Mouse (Mus musculus) kidney, embryonic 15.5 days (tissue): ENCODE measurements at regions not wholly inside any gene's neighbourhood (a gene's known extent, or its start where the extent isn't known, plus 50 kb on each side); places are given as distances from the start of the nearest gene placed in this dataset.

ENCODE experiments used
- ATAC-seq: fragments of 200-750 bp; cut with Nextera tagmentation; replicated peaks from 2 replicates; pipeline ENCODE4 v1.8.0; 2017; ENCODE audit warnings: moderate TSS enrichment; ENCODE audit not compliant: low FRiP score
- H3K27ac ChIP-seq: fragments of 300-500 bp; sonication (generic); 2 replicates; pipeline ENCODE4 v1.5.1; 2015; ENCODE audit warnings: mild to moderate bottlenecking, inconsistent platforms
- H3K27me3 ChIP-seq: fragments of 300-500 bp; sonication (generic); 2 replicates; pipeline ENCODE4 v1.6.1; 2015; ENCODE audit warnings: inconsistent platforms
- H3K36me3 ChIP-seq: fragments of 300-500 bp; sonication (generic); 2 replicates; pipeline ENCODE4 v1.6.1; 2015; ENCODE audit warnings: inconsistent platforms
- H3K4me1 ChIP-seq: fragments of 300-500 bp; sonication (generic); 2 replicates; pipeline ENCODE4 v1.6.1; 2015; ENCODE audit warnings: inconsistent platforms
- H3K4me2 ChIP-seq: fragments of 300-500 bp; sonication (generic); 2 replicates; pipeline ENCODE4 v1.6.1; 2015; ENCODE audit warnings: moderate library complexity, mild to moderate bottlenecking, inconsistent platforms
- H3K4me3 ChIP-seq: fragments of 300-500 bp; sonication (generic); replicated peaks from 2 replicates; pipeline ENCODE4 v1.5.1; 2015; ENCODE audit warnings: mild to moderate bottlenecking, inconsistent platforms
- H3K9ac ChIP-seq: fragments of 300-500 bp; sonication (generic); 2 replicates; pipeline ENCODE4 v1.6.1; 2015; ENCODE audit warnings: mild to moderate bottlenecking, inconsistent platforms
- H3K9me3 ChIP-seq: fragments of 300-500 bp; sonication (generic); replicated peaks from 2 replicates; pipeline ENCODE4 v1.6.1; 2016; ENCODE audit warnings: inconsistent platforms
- WGBS: fragments of 180-500 bp; shearing (Covaris S2); methylation state at CpG from one replicate; pipeline ENCODE4 v1.1.7; 2015; ENCODE audit warnings: mixed read lengths; 5-methylcytosine and 5-hydroxymethylcytosine counted together

GRCm38 (mm10) chr9:94378291-94378690 is 159.6 kb downstream of the 1190002N15Rik start:
- H3K9me3 ChIP-seq: no peaks in the 10 kb centered on the region
- H3K4me1 ChIP-seq: no peaks in the 10 kb centered on the region
- H3K27me3 ChIP-seq: no peaks in the 10 kb centered on the region
- ATAC-seq: no peak
- H3K4me2 ChIP-seq: no peak overlapping the region
- H3K4me3 ChIP-seq: no peak overlapping the region
- no peak overlapping the region for H3K27ac ChIP-seq
- H3K9ac ChIP-seq: no peak overlapping the region
- 70% methylated on average over 6 of the region's 6 CpGs for WGBS
- no peaks in the 10 kb centered on the region for H3K36me3 ChIP-seq

DNA sequence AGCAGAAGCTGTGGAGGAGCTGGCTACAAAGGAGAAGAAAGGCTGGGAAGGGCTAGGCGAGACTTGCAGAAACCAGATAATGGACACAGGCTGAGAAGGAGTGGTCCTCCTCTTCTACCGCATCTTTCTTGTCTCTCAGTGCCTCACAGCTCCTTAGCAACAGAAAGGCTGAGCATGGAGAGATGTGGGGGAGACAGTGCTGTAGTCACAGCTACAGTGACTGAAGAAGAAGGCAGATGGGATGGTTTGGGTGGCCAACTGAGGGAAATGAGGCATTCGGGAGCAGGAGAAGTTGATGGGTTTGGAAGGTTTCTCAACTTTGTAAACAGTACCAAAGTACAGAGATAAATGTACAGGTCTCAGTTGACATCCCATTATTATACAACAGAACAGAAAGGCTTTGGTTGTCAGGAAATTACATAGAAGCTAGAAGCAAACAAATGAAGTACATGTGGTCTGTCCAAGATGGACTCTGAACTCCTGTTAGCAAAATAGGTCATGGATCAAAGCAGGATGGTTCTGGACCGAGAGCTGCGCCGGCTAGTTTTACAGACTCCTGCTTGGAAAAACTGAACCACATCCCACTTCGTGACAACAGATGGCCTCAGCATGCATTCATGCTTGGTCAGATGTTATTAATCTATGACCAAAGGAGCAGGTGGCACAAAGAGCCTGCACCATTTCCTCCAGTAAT is 160.4 kb downstream of the 1190002N15Rik start:
- Histone ChIP-seq H3K4me3 (no peak overlapping the region), H3K27ac (no peak overlapping the region), H3K36me3 (no peaks in the 10 kb centered on the region), H3K27me3 (no peaks in the 10 kb centered on the region), H3K9ac (no peak overlapping the region), H3K4me2 (no peak overlapping the region), H3K4me1 (no peaks in the 10 kb centered on the region), H3K9me3 (no peaks in the 10 kb centered on the region)
- WGBS: 74% methylated on average over 7 of the region's 7 CpGs
- no peak for ATAC-seq

GRCm38 (mm10) chr9:94370976-94371375 is 166.9 kb downstream of the 1190002N15Rik start:
- Histone ChIP-seq H3K4me1 (no peaks in the 10 kb centered on the region), H3K27ac (no peak overlapping the region), H3K9me3 (no peaks in the 10 kb centered on the region), H3K9ac (no peak overlapping the region), H3K36me3 (no peaks in the 10 kb centered on the region), H3K4me3 (no peak overlapping the region), H3K27me3 (no peaks in the 10 kb centered on the region), H3K4me2 (no peak overlapping the region)
- ATAC-seq: no peak
- 78% methylated on average over 2 of the region's 2 CpGs for WGBS

DNA sequence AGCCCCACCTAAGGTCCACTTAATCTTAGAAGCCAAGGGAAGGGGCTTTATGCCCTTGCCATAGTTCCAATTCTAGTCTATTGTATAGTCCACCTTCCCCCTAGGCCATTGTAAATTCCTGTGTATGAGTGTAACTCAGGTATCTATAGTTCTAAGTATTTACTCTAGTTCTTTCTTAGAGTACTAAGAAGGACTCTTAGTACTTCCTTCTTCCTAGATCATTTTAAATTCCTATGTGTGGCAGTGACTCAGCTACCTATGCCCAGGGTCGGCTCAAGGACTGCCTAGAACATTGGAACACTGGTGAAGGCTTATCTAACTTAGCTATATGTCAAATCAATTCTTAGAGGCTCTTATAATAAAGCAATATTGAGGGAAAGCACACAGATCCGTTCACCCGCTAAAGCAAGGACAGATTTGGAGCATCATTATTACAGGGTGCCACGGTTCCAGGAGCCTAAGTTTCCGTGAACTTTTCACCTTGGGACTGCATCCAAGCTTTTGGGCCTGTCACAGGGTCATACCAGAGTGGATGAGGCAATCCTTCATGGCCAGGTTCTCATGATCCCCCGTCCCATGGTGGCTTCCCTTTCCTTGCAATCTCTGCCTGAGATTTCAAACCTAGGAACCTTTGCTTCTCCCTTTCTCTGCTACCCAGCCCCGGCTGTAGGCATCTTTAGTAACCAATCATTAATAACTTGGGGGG is 169.5 kb downstream of the 1190002N15Rik start:
- Histone ChIP-seq H3K9ac (no peak overlapping the region), H3K4me3 (no peak overlapping the region), H3K36me3 (no peaks in the 10 kb centered on the region), H3K4me2 (no peak overlapping the region), H3K4me1 (no peaks in the 10 kb centered on the region), H3K9me3 (no peaks in the 10 kb centered on the region), H3K27ac (no peak overlapping the region), H3K27me3 (no peaks in the 10 kb centered on the region)
- ATAC-seq: no peak
- WGBS: 76% methylated on average over 7 of the region's 7 CpGs

DNA sequence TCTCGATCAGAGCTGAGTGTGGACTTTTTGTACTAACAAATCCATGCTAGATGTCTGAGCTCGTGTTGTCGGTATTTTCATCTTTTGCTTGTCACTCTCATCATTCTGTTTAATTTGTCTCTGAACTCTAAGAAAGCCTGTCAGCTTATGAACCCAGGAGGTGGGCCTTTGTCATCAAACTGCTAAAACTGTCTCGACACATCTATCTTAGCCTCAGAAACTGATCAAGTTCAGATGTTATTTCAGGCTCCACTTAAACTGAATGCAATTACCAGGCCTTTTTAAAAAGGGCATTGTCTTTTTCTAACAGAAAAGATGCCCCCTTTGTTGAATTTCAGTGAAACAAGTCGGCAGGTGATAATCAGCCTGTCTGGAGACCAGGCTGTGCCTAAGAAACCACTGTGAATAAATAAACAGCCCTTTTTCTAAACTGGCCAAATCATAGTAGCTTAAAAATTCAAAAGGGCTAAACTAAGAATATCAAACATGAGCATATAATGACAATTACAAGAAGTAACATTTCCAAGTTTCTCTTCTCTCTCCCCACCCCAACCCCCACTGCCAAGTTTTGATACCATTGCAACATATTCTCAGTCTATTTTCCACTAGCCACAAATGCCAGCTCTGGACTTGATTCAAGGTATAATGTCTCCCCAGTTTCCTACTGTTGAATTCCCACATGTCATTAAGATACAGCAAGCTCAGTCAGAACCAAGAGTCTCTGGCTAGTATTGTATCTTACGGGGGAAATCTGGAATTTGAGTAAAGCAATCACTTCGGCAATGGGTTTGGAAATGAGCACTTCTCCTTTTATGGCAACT is 175.8 kb downstream of the 1190002N15Rik start:
- Histone ChIP-seq H3K4me3 (no peak overlapping the region), H3K4me2 (no peak overlapping the region), H3K27ac (no peak overlapping the region), H3K36me3 (no peaks in the 10 kb centered on the region), H3K9ac (no peak overlapping the region), H3K4me1 (no peaks in the 10 kb centered on the region), H3K9me3 (no peaks in the 10 kb centered on the region), H3K27me3 (no peaks in the 10 kb centered on the region)
- no peak for ATAC-seq
- 72% methylated on average over 7 of the region's 7 CpGs for WGBS

DNA sequence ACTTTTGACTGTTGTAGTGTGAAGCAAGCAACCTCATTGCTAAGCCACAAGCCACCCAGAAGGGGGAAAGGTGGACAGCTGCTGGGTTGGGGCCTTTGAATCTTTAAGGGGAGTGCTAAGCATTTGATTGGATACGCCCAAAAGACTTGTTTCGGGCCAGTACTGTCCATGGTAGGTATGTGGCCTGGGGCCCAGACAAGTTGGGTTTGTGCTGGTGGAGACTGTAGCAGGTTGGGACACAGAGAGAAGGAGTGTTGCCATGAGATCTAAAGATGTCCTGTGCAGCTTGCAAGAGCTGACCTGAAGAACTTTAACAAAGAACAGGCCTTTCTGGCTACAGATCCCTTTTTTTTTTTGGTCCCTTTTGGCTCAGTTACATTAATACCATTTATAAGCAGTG is 176.9 kb downstream of the 1190002N15Rik start:
- Histone ChIP-seq H3K27me3 (no peaks in the 10 kb centered on the region), H3K4me2 (no peak overlapping the region), H3K9me3 (no peaks in the 10 kb centered on the region), H3K4me3 (no peak overlapping the region), H3K27ac (no peak overlapping the region), H3K4me1 (no peaks in the 10 kb centered on the region), H3K36me3 (no peaks in the 10 kb centered on the region), H3K9ac (no peak overlapping the region)
- WGBS: 92% methylated on average over 2 of the region's 2 CpGs
- ATAC-seq: no peak

DNA sequence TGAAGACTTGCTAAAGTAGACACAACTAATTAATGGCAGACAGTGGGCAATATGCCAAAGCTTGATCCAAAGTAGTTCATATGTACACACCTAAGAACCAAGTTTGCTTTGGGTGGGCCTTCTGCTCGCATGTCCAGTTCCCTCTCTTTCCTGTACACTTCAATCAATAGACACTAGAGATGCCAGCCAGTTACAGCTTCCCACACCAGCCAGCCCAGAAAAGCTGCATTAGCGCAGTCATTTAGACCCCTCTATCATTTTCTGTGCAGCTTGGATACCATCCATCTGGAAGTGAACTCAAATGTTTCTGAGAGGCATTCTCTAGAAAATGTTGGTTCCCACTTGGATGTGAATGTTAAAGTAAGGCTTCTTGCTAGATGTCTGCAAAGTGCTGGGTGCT is 179.7 kb downstream of the 1190002N15Rik start:
- no peaks in the 10 kb centered on the region for H3K9me3 ChIP-seq
- H3K4me3 ChIP-seq: no peak overlapping the region
- H3K4me2 ChIP-seq: no peak overlapping the region
- 84% methylated on average over 2 of the region's 2 CpGs for WGBS
- H3K36me3 ChIP-seq: no peaks in the 10 kb centered on the region
- no peaks in the 10 kb centered on the region for H3K4me1 ChIP-seq
- no peak for ATAC-seq
- no peak overlapping the region for H3K9ac ChIP-seq
- no peaks in the 10 kb centered on the region for H3K27me3 ChIP-seq
- no peak overlapping the region for H3K27ac ChIP-seq

- no peak overlapping the region for H3K27ac ChIP-seq
- no peak for ATAC-seq
- no peaks in the 10 kb centered on the region for H3K36me3 ChIP-seq
- no peaks in the 10 kb centered on the region for H3K4me1 ChIP-seq
- no peaks in the 10 kb centered on the region for H3K9me3 ChIP-seq
- no peak overlapping the region for H3K9ac ChIP-seq
- no peak overlapping the region for H3K4me3 ChIP-seq
- WGBS: 86% methylated on average over 4 of the region's 4 CpGs
- no peaks in the 10 kb centered on the region for H3K27me3 ChIP-seq
- H3K4me2 ChIP-seq: no peak overlapping the region
Observed at GRCm38 (mm10) chr9:94342011-94342410, 195.9 kb downstream of the 1190002N15Rik start.

GRCm38 (mm10) chr9:94341531-94341930 is 196.3 kb downstream of the 1190002N15Rik start:
- ATAC-seq: no peak
- Histone ChIP-seq H3K4me1 (no peaks in the 10 kb centered on the region), H3K27me3 (no peaks in the 10 kb centered on the region), H3K4me2 (no peak overlapping the region), H3K9me3 (no peaks in the 10 kb centered on the region), H3K4me3 (no peak overlapping the region), H3K27ac (no peak overlapping the region), H3K36me3 (no peaks in the 10 kb centered on the region), H3K9ac (no peak overlapping the region)
- WGBS: 94% methylated on average over 2 of the region's 2 CpGs

DNA sequence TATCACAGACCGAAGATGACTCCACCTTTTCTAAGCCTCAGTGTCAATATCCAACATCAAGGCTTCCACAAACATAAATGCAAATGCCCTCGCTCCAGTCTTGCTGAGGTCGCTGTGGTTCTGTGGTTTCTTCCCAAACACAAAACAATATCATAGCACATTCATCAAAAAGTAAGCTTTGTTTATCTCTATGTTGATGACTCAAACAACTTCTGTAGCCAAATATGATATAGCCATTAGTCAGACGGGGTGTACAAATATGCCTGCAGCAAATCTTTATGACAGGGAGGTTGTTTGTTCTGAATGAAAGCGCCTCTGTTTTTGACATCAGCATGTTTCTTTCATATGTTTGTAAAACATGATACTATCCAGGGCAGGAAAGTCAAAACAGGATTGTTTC is 204.4 kb downstream of the 1190002N15Rik start:
- ATAC-seq: no peak
- Histone ChIP-seq H3K4me3 (no peak overlapping the region), H3K4me1 (no peaks in the 10 kb centered on the region), H3K27ac (no peak overlapping the region), H3K36me3 (no peaks in the 10 kb centered on the region), H3K27me3 (no peaks in the 10 kb centered on the region), H3K9me3 (no peaks in the 10 kb centered on the region), H3K4me2 (no peak overlapping the region), H3K9ac (no peak overlapping the region)
- 86% methylated on average over 5 of the region's 5 CpGs for WGBS

DNA sequence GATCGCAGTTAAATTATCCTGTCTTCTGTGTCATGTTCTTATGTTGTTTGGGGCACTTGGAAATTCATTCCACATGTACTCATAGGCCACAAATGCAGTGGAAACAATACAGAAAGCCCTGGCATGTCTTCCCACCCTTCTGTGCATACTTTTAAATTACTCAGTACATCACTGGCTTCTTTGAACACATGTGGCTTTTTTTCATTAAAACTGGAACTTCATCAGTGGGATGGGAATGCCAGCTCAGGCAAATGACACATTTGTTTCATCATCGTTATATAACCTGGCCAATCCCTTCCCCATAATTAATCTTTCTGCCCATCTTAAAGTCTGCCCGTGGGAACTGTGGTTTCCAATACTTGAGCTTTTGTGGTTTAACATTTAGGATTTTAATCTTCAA is 214.9 kb downstream of the 1190002N15Rik start:
- 91% methylated on average over 3 of the region's 3 CpGs for WGBS

GRCm38 (mm10) chr9:94302575-94302974 is 235.3 kb downstream of the 1190002N15Rik start:
- Histone ChIP-seq H3K36me3 (no peaks in the 10 kb centered on the region), H3K9ac (no peak overlapping the region), H3K4me3 (no peak overlapping the region), H3K9me3 (no peaks in the 10 kb centered on the region), H3K4me1 (no peaks in the 10 kb centered on the region), H3K4me2 (no peak overlapping the region), H3K27me3 (no peaks in the 10 kb centered on the region), H3K27ac (no peak overlapping the region)
- 75% methylated on average over 3 of the region's 3 CpGs for WGBS
- no peak for ATAC-seq

More for the DNA sequence above, 214.9 kb downstream of the 1190002N15Rik start:
- ATAC-seq: no peak
- no peak overlapping the region for H3K27ac ChIP-seq
- no peaks in the 10 kb centered on the region for H3K4me1 ChIP-seq
- H3K27me3 ChIP-seq: no peaks in the 10 kb centered on the region
- no peak overlapping the region for H3K9ac ChIP-seq
- H3K4me2 ChIP-seq: no peak overlapping the region
- H3K9me3 ChIP-seq: no peaks in the 10 kb centered on the region
- no peak overlapping the region for H3K4me3 ChIP-seq
- no peaks in the 10 kb centered on the region for H3K36me3 ChIP-seq
